Mouse (Mus musculus): ENCODE data around the gene Slco4a1.

Gene Slco4a1

GRCm38 (mm10) chr2:180455723-180456698, at the start of gene Slco4a1:
Slco4a1 (plus strand) TSS chr2:180456245.
- DNase-seq, result peak; percentile 93

GRCm38 (mm10) chr2:180408410-180408809, 47.6 kb upstream of the Slco4a1 start:
- DNase-seq, result no peak

DNA sequence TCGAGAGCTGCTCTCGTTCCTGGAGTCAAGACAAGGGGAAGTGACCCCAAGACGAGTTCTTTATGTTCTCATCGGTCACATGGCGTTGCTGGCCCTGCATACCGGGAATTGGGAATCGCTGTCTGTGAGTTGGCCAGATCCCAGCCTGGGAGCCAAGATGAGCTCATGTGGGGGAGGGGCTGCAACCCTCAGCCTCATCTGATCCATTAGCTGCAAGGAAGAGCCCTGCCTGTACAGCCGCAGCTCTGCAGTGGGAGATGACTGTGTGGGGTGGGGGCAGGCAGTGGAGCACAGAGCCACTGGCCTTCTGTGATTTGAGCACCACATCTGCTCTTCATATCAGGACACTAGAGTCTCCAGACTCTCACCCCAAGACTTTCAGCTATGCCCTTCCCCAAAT, 45.6 kb upstream of the Slco4a1 start:
- DNase-seq, result no peak

DNA sequence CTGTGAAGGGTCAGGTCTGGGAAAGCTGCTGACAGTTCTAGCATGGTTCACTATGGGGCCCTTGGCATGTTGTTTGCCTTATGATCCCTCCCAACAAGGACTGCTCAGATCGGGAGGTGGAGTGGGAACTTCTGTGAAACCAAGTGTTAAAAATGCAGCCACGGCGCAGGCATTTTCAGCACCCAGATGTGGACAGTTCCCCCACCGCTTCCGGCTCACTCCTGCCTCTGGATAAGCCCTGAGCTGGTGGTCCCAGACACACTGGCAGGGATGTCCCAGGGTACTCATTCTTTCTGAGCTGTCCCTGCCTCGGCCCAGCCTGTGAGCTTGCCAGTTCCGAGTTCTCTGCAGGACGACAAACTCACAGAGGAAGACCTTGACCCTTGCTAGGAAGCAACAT, 45.0 kb upstream of the Slco4a1 start:
- DNase-seq, result no peak

DNA sequence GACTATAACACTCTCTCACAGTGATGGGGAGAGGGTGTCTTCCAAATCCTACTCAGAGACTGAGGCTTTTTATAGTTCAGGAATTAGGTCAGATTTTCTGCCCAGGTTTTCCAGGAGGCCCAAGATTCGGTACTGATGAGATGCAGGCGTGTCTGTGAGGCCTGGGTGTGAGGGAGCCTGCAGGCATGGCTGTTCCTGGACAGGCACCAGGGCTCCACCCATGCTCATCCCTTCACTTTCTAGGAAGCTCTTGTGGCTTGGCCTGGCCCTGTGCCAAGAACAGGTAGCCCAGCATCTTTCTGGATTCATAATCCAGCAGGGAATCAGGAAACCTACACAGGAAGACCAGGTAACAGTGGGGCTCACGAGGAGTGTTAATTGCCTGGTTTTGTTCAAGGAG, 40.4 kb upstream of the Slco4a1 start:
- no peak for DNase-seq

GRCm38 (mm10) chr2:180417731-180418130, 38.3 kb upstream of the Slco4a1 start:
- DNase-seq, result no peak

- DNase-seq, result no peak
These were observed 35.4 kb upstream of the Slco4a1 start for GRCm38 (mm10) chr2:180420641-180421040.

GRCm38 (mm10) chr2:180425115-180425514, 30.9 kb upstream of the Slco4a1 start:
- no peak for DNase-seq

DNA sequence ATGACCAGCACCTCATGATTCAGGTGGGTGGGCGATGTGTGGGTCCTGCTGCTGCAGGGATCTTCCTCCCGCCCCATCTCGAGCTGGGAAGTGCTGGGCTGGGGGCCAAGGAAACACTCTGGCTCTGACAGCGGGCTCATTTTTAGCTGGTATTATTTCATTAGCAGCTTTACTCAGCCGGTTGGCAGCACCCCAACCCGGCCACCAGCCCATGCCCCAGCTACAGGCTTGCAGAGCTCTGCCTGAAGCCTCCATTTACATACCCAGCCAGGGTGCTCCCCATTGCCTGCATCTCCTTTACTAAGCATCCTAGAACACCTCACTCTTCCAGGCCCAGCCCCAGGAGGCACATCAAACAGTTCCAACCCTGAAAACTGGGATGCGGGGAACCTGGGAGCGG, 29.0 kb upstream of the Slco4a1 start:
- DNase-seq, result no peak

DNA sequence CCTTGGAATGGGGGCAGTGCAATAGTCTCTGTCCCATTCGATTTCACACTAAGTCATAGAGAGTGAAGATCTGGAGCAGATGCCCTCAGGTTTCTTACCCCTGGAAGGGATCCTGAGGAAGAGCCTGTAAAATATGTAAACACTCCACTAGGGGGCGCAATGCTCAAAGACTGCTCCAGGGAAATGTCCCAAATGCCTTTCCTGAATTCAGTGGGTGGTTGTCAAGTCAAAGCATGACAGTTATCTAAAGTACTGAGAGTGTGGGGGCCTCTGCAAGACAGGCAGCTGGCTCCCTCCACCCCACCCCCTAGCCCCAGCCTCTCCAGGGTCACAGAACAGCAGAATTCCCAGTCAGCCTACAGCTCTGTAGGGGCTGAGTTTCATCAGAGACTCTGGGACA, 27.7 kb upstream of the Slco4a1 start:
- no peak for DNase-seq

GRCm38 (mm10) chr2:180430648-180431047, 25.4 kb upstream of the Slco4a1 start:
- no peak for DNase-seq

GRCm38 (mm10) chr2:180432042-180432668, 23.9 kb upstream of the Slco4a1 start:
- DNase-seq, result peak; percentile 89

GRCm38 (mm10) chr2:180432751-180433150, 23.3 kb upstream of the Slco4a1 start:
- DNase-seq, result no peak

DNA sequence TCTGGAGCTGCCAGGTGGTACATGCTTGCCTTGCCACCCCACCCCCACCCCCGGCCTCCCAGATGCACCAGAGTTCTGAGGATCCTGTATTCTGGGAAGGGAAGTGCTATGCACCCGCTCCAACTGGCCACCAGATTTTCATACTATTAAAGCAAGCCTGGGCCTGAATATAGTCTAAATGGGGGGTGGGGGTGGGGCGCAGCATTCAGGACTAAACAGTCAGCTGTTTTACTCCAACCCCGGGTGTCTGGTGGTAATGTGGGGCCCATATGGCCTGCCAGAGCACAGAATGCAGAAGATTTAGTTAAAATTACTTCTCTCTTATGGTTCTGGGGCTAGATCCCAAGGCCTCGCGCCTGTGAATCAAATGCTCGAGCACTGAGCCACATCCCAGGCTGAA, 22.7 kb upstream of the Slco4a1 start:
- DNase-seq, result no peak

DNA sequence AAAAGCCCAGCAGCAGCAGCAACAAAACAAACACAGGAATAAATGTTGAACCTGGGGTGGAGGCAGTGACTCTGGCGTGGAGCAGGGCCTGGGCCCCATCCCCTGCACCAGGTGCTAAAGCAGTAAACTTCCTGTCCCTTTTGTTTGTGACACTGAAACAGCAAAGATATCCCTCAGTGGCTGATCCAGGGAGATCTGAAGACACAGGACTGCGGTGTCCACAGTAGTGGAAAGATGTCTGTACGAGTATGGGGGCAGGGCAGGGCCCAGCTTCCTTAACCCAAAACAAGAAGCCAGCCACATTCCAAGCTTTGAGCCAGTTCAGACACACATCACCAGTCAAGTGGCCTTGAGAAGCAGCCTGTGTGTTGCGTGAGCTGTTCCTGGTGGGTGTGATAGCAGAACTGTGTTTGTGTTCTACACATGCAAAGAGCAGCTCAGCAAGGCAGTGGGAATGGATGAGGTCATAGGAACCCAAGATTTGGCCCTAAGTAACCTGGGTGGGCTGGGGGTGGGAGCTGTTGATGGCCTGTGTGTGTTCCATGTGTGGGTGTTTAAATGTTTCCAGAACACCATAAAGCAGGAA, 20.6 kb upstream of the Slco4a1 start:
- DNase-seq, result peak; percentile 21

GRCm38 (mm10) chr2:180437149-180437864, 18.7 kb upstream of the Slco4a1 start:
- DNase-seq, result peak; percentile 52

DNA sequence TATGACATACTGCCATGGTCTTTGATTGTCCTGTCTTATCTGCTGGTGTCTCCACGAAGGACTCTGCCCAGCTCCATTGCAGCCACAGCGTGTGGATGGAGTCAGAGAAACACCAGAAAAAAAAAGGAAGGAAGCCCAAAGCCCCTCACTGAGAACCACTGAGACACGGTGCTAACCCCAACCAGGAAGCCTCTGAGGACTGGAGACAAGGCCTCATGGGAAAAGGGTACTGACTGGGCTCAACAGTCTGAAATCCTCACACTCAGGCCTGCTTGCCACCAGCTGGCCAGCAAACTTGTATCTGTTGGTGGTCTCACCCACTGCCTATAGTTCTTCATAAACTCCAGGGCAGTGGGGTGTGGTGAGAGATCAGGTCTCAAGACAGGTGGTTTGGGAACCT, 16.3 kb upstream of the Slco4a1 start:
- no peak for DNase-seq

DNA sequence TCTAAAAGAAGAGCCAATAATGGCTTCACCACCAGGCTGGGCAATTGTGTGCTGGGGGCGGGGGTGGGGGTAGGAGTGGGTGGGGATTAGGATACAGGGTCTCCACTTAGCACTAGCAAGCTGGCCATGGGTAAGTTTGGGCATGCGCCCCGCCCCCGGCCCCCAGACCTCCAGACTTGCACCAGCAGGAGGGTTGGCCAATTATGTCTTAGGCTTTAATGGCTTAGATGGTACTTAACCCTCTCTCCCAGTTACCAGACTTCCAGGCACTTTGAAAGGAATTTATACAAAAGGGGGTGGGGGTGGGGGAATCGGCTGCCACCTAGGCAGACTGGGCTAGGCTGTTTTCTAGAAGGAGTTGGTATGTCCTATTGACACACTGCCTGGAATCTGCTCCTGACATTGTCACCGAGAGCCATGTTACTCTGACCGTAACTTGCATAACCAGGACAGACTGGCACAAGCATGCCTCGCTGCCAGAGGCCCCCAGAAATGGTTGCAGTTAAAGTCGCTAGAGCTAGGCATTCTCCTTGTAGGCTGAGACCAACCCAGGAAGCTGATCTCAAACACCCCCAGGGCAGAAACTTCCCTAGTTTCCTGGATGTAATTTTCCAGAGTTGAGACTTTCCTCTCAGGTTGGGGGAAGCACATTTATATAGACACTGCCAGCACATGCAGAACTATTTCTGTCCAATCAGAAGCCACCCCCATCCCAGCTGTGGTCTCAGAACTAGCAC, 15.3 kb upstream of the Slco4a1 start:
- no peak for DNase-seq

DNA sequence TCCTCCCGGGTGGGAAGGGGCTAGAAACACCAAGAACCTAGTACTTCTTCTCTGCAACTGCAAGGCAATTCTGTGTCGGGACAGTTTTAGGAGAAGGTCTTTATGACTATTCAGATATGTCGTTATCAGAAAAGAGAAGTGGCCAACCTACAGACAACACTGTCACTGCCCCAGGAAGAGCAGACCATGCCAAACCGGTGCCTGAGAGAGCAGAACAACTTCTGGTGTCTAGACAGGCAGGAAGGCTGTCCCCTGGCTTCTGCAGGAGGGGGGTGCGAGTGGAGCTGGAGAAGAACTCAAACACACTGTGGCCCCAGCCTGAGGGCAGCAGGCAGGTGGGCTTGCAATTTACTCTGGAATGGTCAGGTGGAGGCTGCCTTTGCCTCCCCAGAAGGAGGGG, 14.0 kb upstream of the Slco4a1 start:
- DNase-seq, result no peak

- no peak for DNase-seq
These were observed 12.2 kb upstream of the Slco4a1 start for GRCm38 (mm10) chr2:180443861-180444260.

DNA sequence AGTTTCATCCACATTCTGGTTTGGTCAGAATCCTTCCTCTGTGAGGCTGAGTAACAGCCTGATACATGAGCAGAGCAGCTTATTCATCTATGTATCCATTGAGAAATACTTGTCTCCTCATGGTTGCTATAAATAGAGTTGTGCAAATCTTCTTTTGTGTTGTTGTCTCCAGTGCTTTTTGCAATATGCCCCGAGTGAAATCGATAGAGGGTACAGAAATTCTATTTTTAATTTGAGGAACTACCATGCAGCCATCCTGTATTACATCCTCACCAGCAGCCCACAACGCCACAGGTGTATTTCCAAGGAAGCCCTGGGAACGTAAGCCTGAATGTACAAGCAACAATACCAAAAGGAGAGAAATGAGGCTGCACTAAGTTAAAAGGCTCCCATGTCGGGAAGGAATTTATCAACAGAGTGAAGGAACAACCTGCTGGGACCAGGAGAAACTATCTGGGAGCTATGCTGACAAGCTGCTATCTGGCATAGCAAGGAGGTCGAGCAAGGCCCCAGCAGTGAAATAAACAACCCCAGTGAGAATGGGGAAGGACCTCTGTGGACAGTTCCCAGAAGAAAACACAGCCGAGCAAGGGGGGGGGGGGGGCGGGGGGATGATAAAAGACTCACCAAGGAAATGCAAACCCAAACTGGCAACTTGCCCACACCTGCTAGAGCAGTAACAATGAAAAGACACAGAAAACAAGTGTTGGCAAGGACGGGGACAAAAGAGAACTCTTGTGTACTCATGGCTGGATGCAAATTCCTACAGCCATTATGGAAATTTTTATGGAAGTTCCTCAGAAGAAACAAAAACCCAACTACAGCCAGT, 10.9 kb upstream of the Slco4a1 start:
- peak; percentile 32 for DNase-seq

DNA sequence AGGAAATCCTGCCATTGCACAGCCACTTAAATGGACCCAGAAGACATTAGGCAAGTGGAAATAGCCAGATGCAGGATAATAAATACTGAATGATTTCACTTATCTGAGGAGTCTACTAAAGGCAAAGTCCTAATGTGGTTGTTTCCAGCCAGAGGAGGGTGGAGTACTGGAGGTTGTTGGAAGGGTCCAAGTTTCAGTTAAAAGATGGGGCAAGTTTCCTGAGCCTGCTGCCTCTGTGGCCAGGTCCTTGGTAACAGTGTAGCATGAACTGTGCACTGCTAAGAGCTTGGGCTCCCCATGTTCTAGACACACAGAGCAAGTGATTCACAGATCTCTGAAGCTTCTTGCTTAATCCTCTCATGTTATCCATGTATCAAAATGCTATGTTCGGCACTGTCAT, 10.1 kb upstream of the Slco4a1 start:
- no peak for DNase-seq

Measured in thymus, postnatal 25 days (tissue).